Mouse (Mus musculus): ENCODE results near the gene Vps52. TPM values are rescaled to one million over a fixed set of nuclear protein-coding genes. Genes with fewer than 3 reads are reported as not detected.

Vps52 gene
- total and polyA plus RNA-seq, 3 experiments: 34.3 to 73.6 (median 39.9) TPM

- Histone ChIP-seq H3K9ac (ENCODE audit: insufficient read depth, low read depth) (no peak overlapping the region), H3K27me3 (replicated peaks) (no peaks in the 10 kb centered on the region), H3K4me2 (ENCODE audit: insufficient read depth, low read depth, poor library complexity, severe bottlenecking) (no peak overlapping the region), H3K79me2 (replicated peaks; ENCODE audit: control insufficient read depth, extremely low read depth, insufficient read depth, poor library complexity, severe bottlenecking) (peaks cover 12% of the 10 kb centered on the region; the same call in 1 of the 2 replicates), H3K4me3 (replicated peaks in 1 of 3; ENCODE audit: low read depth in 2 of 3, low read length in 2 of 3, poor library complexity in 1 of 3) (no peak overlapping the region), H3K9me3 (replicated peaks; ENCODE audit: low read length) (peaks cover 6% of the 10 kb centered on the region), H3K4me1 (ENCODE audit: control insufficient read depth in 1 of 2, insufficient read depth in 2 of 2) (peaks cover 20 to 48% of the 10 kb centered on the region in 2 experiments), H3K27ac (ENCODE audit: insufficient read depth, low read depth) (no peak overlapping the region), H3K36me3 (replicated peaks in 1 of 2; ENCODE audit: control insufficient read depth in 1 of 2, insufficient read depth in 1 of 2, low read length in 1 of 2) (peaks cover 49 to 58% of the 10 kb centered on the region in 2 experiments)
- in situ Hi-C loops (cut with MboI; ENCODE audit: low pct_ligation_motif_present, low pct_unique_long_range_greater_than_20kb, low sequenced_read_pairs) (no loop called here), dilution Hi-C loops (cut with MboI; ENCODE audit: extremely low pct_ligation_motif_present, extremely low pct_unique_long_range_greater_than_20kb, low sequenced_read_pairs) (no loop called here)
- TF ChIP-seq TBP (conservative IDR thresholded peaks at IDR 0.05; ENCODE audit: low read depth, low read length) (no peak), ELF1 (IDR thresholded peaks at IDR 0.05; ENCODE audit: low read depth, low read length) (no peak), JUN (IDR thresholded peaks at IDR 0.05; ENCODE audit: insufficient read depth, low read depth, low read length) (no peak), MYC (IDR thresholded peaks at IDR 0.05; ENCODE audit: low read depth, low read length) (no peak), ZMIZ1 (IDR thresholded peaks at IDR 0.05; ENCODE audit: low read depth, low read length) (no peak), UBTF (IDR thresholded peaks at IDR 0.05; ENCODE audit: low read depth, low read length) (no peak), JUND (conservative IDR thresholded peaks at IDR 0.05; ENCODE audit: low read depth, low read length) (no peak), CHD2 (IDR thresholded peaks at IDR 0.05; ENCODE audit: low read length) (no peak), PAX5 (IDR thresholded peaks at IDR 0.05; ENCODE audit: low read length) (no peak), HCFC1 (IDR thresholded peaks at IDR 0.05; ENCODE audit: low read depth, low read length) (no peak), EP300 (IDR thresholded peaks at IDR 0.05; ENCODE audit: low read length) (no peak), RCOR1 (conservative IDR thresholded peaks at IDR 0.05; ENCODE audit: low read depth, low read length) (no peak), MEF2A (IDR thresholded peaks at IDR 0.05; ENCODE audit: borderline replicate concordance, low read depth, low read length) (no peak), POLR2A (IDR thresholded peaks at IDR 0.05; ENCODE audit: low read depth, low read length) (no peak), USF1 (IDR thresholded peaks at IDR 0.05; ENCODE audit: low read depth, low read length) (no peak), NRF1 (IDR thresholded peaks at IDR 0.05; ENCODE audit: low read depth, low read length) (no peak), MAFK (IDR thresholded peaks at IDR 0.05; ENCODE audit: insufficient replicate concordance, low read length) (no peak)
- DNase-seq (ENCODE audit: extremely low read depth): no peak
These were observed 42.3 kb upstream of the Vps52 start for GRCm38 (mm10) chr17:33913264-33913663.

- TF ChIP-seq EP300 (IDR thresholded peaks at IDR 0.05; ENCODE audit: low read length): no peak
- no peak for TF ChIP-seq GABPA (IDR thresholded peaks at IDR 0.05; ENCODE audit: insufficient replicate concordance, low read depth, low read length)
- no peak for TF ChIP-seq NRF1 (IDR thresholded peaks at IDR 0.05; ENCODE audit: low read depth, low read length)
- no peak for TF ChIP-seq HCFC1 (IDR thresholded peaks at IDR 0.05; ENCODE audit: low read depth, low read length)
- no peak for TF ChIP-seq BHLHE40 (IDR thresholded peaks at IDR 0.05; ENCODE audit: low read depth, low read length)
- TF ChIP-seq PAX5 (IDR thresholded peaks at IDR 0.05; ENCODE audit: low read length): no peak
- Histone ChIP-seq H3K9ac (ENCODE audit: insufficient read depth, low read depth) (no peak overlapping the region), H3K27me3 (replicated peaks) (no peaks in the 10 kb centered on the region), H3K4me2 (ENCODE audit: insufficient read depth, low read depth, poor library complexity, severe bottlenecking) (no peak overlapping the region), H3K4me1 (ENCODE audit: control insufficient read depth in 1 of 2, insufficient read depth in 2 of 2) (peaks cover 25 to 54% of the 10 kb centered on the region in 2 experiments), H3K36me3 (replicated peaks in 1 of 2; ENCODE audit: control insufficient read depth in 1 of 2, insufficient read depth in 1 of 2, low read length in 1 of 2) (peaks cover 49 to 61% of the 10 kb centered on the region in 2 experiments), H3K9me3 (replicated peaks; ENCODE audit: low read length) (peaks cover 6% of the 10 kb centered on the region), H3K27ac (ENCODE audit: insufficient read depth, low read depth) (no peak overlapping the region), H3K79me2 (replicated peaks; ENCODE audit: control insufficient read depth, extremely low read depth, insufficient read depth, poor library complexity, severe bottlenecking) (peaks cover 12% of the 10 kb centered on the region; the same call in 1 of the 2 replicates), H3K4me3 (replicated peaks in 1 of 3; ENCODE audit: low read depth in 2 of 3, low read length in 2 of 3, poor library complexity in 1 of 3) (no peak overlapping the region)
- DNase-seq (ENCODE audit: extremely low read depth): no peak
- dilution Hi-C loops (cut with MboI; ENCODE audit: extremely low pct_ligation_motif_present, extremely low pct_unique_long_range_greater_than_20kb, low sequenced_read_pairs) (no loop called here), in situ Hi-C loops (cut with MboI; ENCODE audit: low pct_ligation_motif_present, low pct_unique_long_range_greater_than_20kb, low sequenced_read_pairs) (no loop called here)
These were observed 41.7 kb upstream of the Vps52 start for GRCm38 (mm10) chr17:33913905-33914304.

All from CH12.LX (cell line).